Mouse (Mus musculus) retina, postnatal 1 day (tissue): ENCODE data around the gene Slc38a10.

ENCODE experiments used
- DNase-seq: peaks from one replicate; pipeline ENCODE4 v3.0.0-alpha.2; 2012

Slc38a10 gene

GRCm38 (mm10) chr11:120136796-120137624 is 14.1 kb downstream of the Slc38a10 start:
- no peak for DNase-seq

- no peak for DNase-seq
Observed at GRCm38 (mm10) chr11:120136195-120136594, 15.0 kb downstream of the Slc38a10 start.

- DNase-seq, result no peak
Observed at GRCm38 (mm10) chr11:120134847-120135530, 16.2 kb downstream of the Slc38a10 start.

- no peak for DNase-seq
Observed at GRCm38 (mm10) chr11:120134148-120134547, 17.0 kb downstream of the Slc38a10 start.

- DNase-seq, result peak; percentile 48
Observed at GRCm38 (mm10) chr11:120129281-120129680, 21.9 kb downstream of the Slc38a10 start.

GRCm38 (mm10) chr11:120126845-120127244 is 24.3 kb downstream of the Slc38a10 start:
- no peak for DNase-seq

GRCm38 (mm10) chr11:120122126-120122525 is 29.0 kb downstream of the Slc38a10 start:
- peak; percentile 29 for DNase-seq

GRCm38 (mm10) chr11:120120642-120121420 is 30.3 kb downstream of the Slc38a10 start:
- peak; percentile 76 for DNase-seq

GRCm38 (mm10) chr11:120119936-120120541 is 31.1 kb downstream of the Slc38a10 start:
- no peak for DNase-seq

GRCm38 (mm10) chr11:120119108-120119507 is 32.0 kb downstream of the Slc38a10 start:
- no peak for DNase-seq

GRCm38 (mm10) chr11:120117626-120118025 is 33.5 kb downstream of the Slc38a10 start:
- DNase-seq, result no peak

- DNase-seq, result no peak
Observed at GRCm38 (mm10) chr11:120114488-120115215, 36.5 kb downstream of the Slc38a10 start.

- DNase-seq, result no peak
Observed at GRCm38 (mm10) chr11:120112136-120112535, 39.0 kb downstream of the Slc38a10 start.

- peak; percentile 81 for DNase-seq
Observed at GRCm38 (mm10) chr11:120111033-120111432, 40.1 kb downstream of the Slc38a10 start.

GRCm38 (mm10) chr11:120110554-120110953 is 40.6 kb downstream of the Slc38a10 start:
- peak; percentile 32 for DNase-seq

- DNase-seq, result no peak
Observed at GRCm38 (mm10) chr11:120109558-120110210, 41.5 kb downstream of the Slc38a10 start.

GRCm38 (mm10) chr11:120107796-120108195 is 43.4 kb downstream of the Slc38a10 start:
- no peak for DNase-seq

- no peak for DNase-seq
Observed at GRCm38 (mm10) chr11:120107026-120107425, 44.1 kb downstream of the Slc38a10 start.

- DNase-seq, result no peak
Observed at GRCm38 (mm10) chr11:120103431-120103997, 47.6 kb downstream of the Slc38a10 start.

- DNase-seq, result peak; percentile 82
Observed at GRCm38 (mm10) chr11:120101036-120101435, 50.1 kb downstream of the Slc38a10 start.
